Mouse (Mus musculus) heart, embryonic 13.5 days (tissue): ENCODE results near the gene Parp16. TPM values are rescaled to one million over a fixed set of nuclear protein-coding genes. Genes with fewer than 3 reads are reported as not detected.
A peak's percentile ranks its signal among the peaks of the same experiment; 100 is the strongest.
"Not testable (repeated sequence)": the region's sequence is repeated elsewhere in the genome, so short reads cannot be mapped to it uniquely, and the experiment has no call there.

Experiments used
- ATAC-seq: fragments of 200-750 bp; cut with Nextera tagmentation; 2 replicates; pipeline ENCODE4 v1.8.0; 2017; ENCODE audit warnings: moderate TSS enrichment; ENCODE audit not compliant: insufficient number of reproducible peaks, low FRiP score, low TSS enrichment; ENCODE audit errors: extremely low read depth
- H3K27ac ChIP-seq: fragments of 300-500 bp; sonication (generic); replicated peaks from 2 replicates; pipeline ENCODE4 v1.5.1; 2015; ENCODE audit warnings: moderate library complexity, mild to moderate bottlenecking, inconsistent platforms
- H3K27me3 ChIP-seq: fragments of 300-500 bp; sonication (generic); replicated peaks from 2 replicates; pipeline ENCODE4 v1.6.1; 2015; ENCODE audit warnings: mild to moderate bottlenecking, inconsistent platforms
- H3K36me3 ChIP-seq: fragments of 300-500 bp; sonication (generic); 2 replicates; pipeline ENCODE4 v1.6.1; 2015; ENCODE audit warnings: mild to moderate bottlenecking, inconsistent platforms
- H3K4me1 ChIP-seq: fragments of 300-500 bp; sonication (generic); 2 replicates; pipeline ENCODE4 v1.6.1; 2015; ENCODE audit warnings: inconsistent platforms
- H3K4me2 ChIP-seq: fragments of 300-500 bp; sonication (generic); 2 replicates; pipeline ENCODE4 v1.6.1; 2015; ENCODE audit warnings: inconsistent platforms, mild to moderate bottlenecking, moderate library complexity
- H3K4me3 ChIP-seq: fragments of 300-500 bp; sonication (generic); 2 replicates; pipeline ENCODE4 v1.5.1; 2015; ENCODE audit warnings: moderate library complexity, mild to moderate bottlenecking, inconsistent platforms
- H3K9ac ChIP-seq: fragments of 300-500 bp; sonication (generic); 2 replicates; pipeline ENCODE4 v1.6.1; 2015; ENCODE audit warnings: inconsistent platforms, mild to moderate bottlenecking, moderate library complexity
- H3K9me3 ChIP-seq: fragments of 300-500 bp; sonication (generic); 2 replicates; pipeline ENCODE4 v1.6.1; 2016; ENCODE audit warnings: inconsistent platforms
- WGBS: fragments of 180-500 bp; shearing (Covaris S2); methylation state at CpG from one replicate; pipeline ENCODE4 v1.1.7; 2015; ENCODE audit warnings: mixed read lengths; 5-methylcytosine and 5-hydroxymethylcytosine counted together
- polyA plus RNA-seq: library from polyadenylated mRNA; unstranded; fragments of >200 nt; fragmentation: Nextera tagmentation; extraction: Ambion mirVana; gene quantifications from 2 replicates; pipeline ENCODE4 v1.2.1, GENCODE M21; 2015

Parp16 gene
- polyA plus RNA-seq, 1 experiment from 2014 or later: 4.5 TPM

DNA sequence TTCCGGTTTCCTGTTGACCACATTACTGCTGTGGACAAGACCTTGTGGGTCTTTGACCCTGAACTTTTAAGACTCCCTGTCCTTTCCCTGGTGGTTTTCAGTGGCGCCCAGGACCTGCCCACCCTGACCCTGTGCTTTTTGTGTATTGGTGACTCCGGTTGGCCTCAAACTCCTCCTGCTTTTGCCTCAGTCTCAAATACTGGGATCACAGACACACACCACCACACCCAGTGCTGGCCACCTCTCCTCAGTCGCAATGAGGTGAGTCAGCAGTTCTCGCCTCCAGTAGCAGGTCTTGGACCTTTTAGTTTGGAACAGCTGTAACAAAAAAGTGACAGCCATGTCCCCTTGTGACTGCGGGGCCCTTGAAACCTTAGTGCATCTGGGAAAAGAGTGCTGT lies 2.7 kb downstream of the Parp16 start:
- WGBS: 74% methylated on average over 6 of the region's 6 CpGs
- Histone ChIP-seq H3K4me2 (no peak overlapping the region), H3K9ac (no peak overlapping the region), H3K4me3 (no peak overlapping the region), H3K27me3 (no peaks in the 10 kb centered on the region), H3K27ac (no peak overlapping the region), H3K36me3 (no peaks in the 10 kb centered on the region), H3K9me3 (no peaks in the 10 kb centered on the region), H3K4me1 (peaks cover 40% of the 10 kb centered on the region)
- no peak; the same call in 1 of the 2 replicates for ATAC-seq

DNA sequence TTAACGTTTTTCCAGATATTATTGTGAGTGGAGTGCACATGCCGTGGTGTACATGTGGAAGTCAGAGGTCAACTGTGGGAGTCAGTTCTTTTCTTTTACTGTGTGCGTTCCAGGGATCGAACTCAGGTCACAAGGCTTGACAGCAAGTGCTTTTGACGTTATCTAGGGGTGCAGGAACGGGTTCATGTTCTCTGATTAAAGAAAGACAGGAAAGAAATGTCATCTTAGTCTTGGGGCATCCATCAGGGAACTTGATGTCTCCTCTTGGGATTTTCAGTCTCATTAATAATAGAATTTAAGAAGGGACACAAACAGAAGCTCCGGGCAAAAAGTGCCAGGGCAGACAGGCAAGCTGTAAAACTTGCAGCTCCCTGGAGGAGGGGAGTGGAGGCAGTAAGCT lies 4.6 kb downstream of the Parp16 start:
- Histone ChIP-seq H3K9ac (peak overlapping the region; percentile 20; the same call in 1 of the 2 replicates), H3K4me1 (peaks cover 33% of the 10 kb centered on the region), H3K4me2 (no peak overlapping the region), H3K9me3 (no peaks in the 10 kb centered on the region), H3K27ac (peak overlapping the region; percentile 33), H3K27me3 (no peaks in the 10 kb centered on the region), H3K36me3 (no peaks in the 10 kb centered on the region), H3K4me3 (no peak overlapping the region)
- WGBS: 49% methylated on average over 7 of the region's 7 CpGs
- ATAC-seq: no peak

DNA sequence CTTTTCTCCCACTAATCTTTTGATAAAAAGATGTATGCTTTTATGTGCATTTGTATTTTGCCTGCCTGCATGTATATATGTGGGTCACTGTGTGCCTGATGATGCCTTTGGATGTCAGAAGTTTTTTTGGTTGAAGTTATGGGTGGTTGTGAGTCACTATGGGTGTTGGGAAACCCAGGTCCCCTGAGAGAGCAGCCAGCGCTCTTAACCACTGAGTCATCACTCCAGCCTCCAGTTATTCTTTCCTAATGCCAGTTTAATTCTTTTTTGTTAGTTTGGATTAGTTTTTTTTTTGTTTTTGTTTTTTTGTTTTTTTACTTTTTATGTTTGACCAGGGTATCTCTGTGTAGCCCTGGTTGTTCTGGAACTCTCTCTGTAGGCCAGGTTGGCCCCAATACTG lies 5.5 kb downstream of the Parp16 start:
- no peaks in the 10 kb centered on the region for H3K9me3 ChIP-seq
- H3K9ac ChIP-seq: no peak overlapping the region
- no peaks in the 10 kb centered on the region for H3K27me3 ChIP-seq
- H3K4me1 ChIP-seq: peaks cover 24% of the 10 kb centered on the region
- H3K4me3 ChIP-seq: no peak overlapping the region
- ATAC-seq: no peak
- no peak overlapping the region for H3K4me2 ChIP-seq
- H3K27ac ChIP-seq: peak overlapping the region; percentile 33
- WGBS: 74% methylated on average over 1 of the region's 1 CpGs
- H3K36me3 ChIP-seq: no peaks in the 10 kb centered on the region

DNA sequence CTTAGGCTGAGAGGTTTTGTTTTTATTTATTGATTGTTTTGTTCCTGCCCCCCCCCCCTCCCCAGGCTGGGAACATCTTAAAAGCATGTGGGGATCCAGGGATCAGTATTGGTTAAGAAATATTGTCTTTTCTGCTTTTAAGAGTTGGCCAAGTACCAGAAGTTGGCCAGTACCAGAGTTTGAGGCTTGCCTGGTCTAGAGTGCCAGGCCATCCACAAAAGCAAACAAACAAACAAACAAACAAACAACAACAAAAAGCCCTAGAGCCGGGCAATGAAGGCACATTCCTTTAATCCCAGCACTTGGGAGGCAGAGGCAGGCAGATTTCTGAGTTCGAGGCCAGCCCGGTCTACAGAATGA lies 5.8 kb downstream of the Parp16 start:
- no peak for ATAC-seq
- Histone ChIP-seq H3K4me2 (no peak overlapping the region), H3K9me3 (no peaks in the 10 kb centered on the region), H3K27ac (peak overlapping the region; percentile 69), H3K36me3 (no peaks in the 10 kb centered on the region), H3K27me3 (no peaks in the 10 kb centered on the region), H3K9ac (no peak overlapping the region), H3K4me3 (no peak overlapping the region), H3K4me1 (peaks cover 20% of the 10 kb centered on the region)
- 36% methylated on average over 3 of the region's 3 CpGs for WGBS

DNA sequence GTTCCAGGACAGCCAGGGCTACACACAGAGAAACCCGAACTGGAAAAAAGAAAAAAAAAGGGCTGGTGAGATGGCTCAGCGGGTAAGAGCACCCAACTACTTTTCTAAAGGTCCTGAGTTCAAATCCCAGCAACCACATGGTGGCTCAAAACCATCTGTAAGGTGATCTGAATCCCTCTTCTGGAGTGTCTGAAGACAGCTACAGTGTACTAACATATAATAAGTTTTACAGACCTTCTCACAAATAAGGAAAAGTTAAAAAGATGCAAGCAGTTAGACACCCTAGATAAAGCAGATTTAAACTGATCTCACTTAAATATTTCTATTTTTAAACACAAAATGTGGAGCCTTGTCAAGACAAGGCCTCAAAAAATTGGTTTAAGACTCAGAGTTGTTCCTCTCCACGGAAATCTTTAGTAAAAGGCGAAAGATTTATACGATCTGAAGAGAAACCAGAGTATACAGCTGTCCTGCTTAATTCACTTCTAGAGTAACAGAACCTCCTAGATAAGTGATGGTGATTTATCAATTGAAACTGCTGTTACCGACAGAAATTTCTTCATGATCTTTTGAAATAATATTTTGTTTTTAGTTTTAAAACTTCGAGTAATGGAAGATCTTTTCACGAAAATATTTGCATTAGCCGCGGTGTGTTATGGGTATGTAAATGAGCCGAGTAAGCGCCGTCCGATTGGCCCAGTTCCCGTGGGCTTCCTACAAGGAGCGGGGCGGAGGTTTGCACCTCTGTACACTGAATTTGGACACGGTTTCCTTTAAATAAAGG lies 6.4 kb downstream of the Parp16 start:
- 2% methylated on average over 18 of the region's 18 CpGs for WGBS
- no peaks in the 10 kb centered on the region for H3K9me3 ChIP-seq

DNA sequence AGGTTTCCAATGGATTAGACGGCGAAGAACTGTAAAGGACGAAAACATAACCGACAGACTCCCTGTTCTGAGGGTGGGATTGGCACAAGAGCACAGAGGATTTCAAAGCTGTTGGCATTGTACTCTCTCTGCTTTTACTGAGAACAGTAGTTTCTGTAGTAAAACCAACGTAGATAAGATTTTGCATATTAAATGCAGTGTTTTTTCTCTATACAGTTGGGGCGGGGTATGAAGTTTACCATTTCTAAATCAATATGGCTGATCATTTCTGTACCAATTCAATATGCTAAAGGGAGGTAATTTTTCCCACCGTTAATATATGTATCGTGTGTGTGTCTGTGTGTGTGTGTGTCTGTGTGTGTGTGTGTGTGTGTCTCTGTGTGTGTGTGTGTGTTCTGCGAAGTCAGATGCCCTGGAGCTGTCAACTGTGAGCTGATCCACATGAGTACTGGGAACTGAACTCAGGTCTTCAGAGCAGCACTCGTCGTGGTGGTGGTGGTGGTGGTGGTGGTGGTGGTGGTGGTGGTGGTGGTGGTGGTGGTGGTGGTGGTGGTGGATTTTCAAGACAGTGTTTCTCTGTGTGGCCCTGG lies 7.1 kb downstream of the Parp16 start:
- peak overlapping the region; percentile 77 for H3K4me2 ChIP-seq
- H3K4me1 ChIP-seq: peaks cover 13% of the 10 kb centered on the region
- H3K9me3 ChIP-seq: peaks cover 4% of the 10 kb centered on the region; the same call in 1 of the 2 replicates
- no peak for ATAC-seq
- no peaks in the 10 kb centered on the region for H3K27me3 ChIP-seq
- H3K9ac ChIP-seq: peak overlapping the region; percentile 84
- peak overlapping the region; percentile 54 for H3K4me3 ChIP-seq
- H3K27ac ChIP-seq: peak overlapping the region; percentile 69
- no peaks in the 10 kb centered on the region for H3K36me3 ChIP-seq
- WGBS: 25% methylated on average over 11 of the region's 11 CpGs

More for the DNA sequence above, 6.4 kb downstream of the Parp16 start:
- Histone ChIP-seq H3K4me3 (peak overlapping the region; percentile 54), H3K4me2 (peak overlapping the region; percentile 77), H3K27ac (peak overlapping the region; percentile 69), H3K9ac (peak overlapping the region; percentile 84), H3K4me1 (peaks cover 17% of the 10 kb centered on the region), H3K27me3 (no peaks in the 10 kb centered on the region), H3K36me3 (no peaks in the 10 kb centered on the region)
- peak; percentile 87 for ATAC-seq

DNA sequence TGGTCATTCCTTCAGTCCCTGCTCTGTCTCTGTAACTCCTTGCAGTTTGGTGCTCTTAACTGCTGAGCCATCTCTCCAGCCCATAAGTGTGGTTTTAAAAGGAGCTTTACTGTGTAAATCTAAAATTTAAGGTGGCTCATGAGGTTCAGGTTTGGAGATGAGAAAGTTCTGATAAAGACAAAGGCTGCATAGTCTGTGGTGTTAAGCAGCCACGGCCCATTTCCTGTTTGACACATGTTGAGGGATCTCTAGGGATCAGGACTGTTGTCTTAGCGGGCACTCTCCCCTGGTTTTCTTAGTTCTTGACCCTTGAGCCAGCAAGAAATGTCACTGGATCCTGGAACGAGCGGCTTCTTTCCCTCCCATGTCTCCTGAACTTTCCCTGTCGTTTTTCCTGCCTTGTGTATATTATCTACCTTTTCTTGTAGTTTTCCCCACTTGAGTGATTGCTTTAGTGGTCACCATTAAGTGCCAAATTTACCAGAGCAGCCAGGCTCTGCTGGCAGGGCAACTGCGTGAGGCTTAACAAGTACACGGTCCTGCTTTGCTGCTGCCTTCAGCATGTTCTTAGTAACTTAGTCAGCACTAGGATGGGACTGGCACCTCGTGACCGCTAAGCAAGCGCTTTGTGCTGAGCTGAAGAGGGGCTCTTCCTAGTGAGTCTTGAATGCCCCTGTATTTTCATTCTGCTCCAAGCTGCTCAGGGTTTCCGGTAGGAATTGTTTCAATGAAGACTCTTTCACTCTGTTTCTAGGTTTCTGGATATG lies 10.1 kb downstream of the Parp16 start:
- no peak overlapping the region for H3K4me2 ChIP-seq
- ATAC-seq: no peak
- 0 out of 2 replicates have a peak, but pooled peaks cover 1% of the 10 kb centered on the region for H3K4me1 ChIP-seq
- H3K9ac ChIP-seq: no peak overlapping the region
- H3K36me3 ChIP-seq: no peaks in the 10 kb centered on the region
- H3K27me3 ChIP-seq: no peaks in the 10 kb centered on the region
- 58% methylated on average over 11 of the region's 11 CpGs for WGBS
- peaks cover 11% of the 10 kb centered on the region; the same call in 1 of the 2 replicates for H3K9me3 ChIP-seq
- H3K4me3 ChIP-seq: no peak overlapping the region
- no peak overlapping the region for H3K27ac ChIP-seq

DNA sequence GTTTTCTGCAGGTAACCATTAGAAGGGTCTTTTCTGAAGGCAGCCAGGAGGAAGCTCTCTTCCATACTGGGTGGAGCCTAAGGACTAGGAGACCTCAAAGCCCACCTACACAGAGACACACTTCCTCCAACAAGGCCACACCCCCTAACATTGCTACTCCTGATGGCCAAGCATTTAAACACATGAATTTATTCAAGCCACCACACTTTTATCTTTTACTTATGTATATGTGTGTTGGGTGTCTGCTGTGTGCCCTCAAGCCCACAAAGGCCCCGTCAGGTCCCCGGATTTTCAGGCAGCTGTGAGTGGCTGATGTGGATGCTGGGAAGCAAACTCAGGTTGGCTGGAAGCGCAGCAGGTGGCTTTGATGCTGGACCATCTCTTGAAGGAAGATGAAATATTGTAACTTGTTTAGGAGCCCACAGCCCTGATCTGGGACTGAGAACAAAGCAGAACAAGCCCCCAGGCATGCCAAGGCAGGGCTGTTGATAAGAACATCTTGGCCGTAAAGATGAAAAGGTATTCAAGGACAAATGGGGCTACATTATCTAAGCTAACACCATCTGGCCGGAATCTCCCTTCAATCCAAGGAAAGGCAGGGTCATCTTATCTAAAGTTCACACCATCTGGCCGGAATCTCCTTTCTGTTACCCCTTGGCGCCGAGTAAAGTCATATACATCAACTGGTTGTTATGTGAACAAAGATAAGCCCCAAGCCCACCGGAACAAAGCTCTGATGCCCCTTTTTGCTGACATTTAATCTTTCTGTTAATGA lies 12.1 kb downstream of the Parp16 start:
- not testable (repeated sequence) for H3K27ac ChIP-seq, H3K4me1 ChIP-seq, H3K9ac ChIP-seq, H3K4me2 ChIP-seq, H3K36me3 ChIP-seq, H3K4me3 ChIP-seq, H3K27me3 ChIP-seq, ATAC-seq
- WGBS: 67% methylated on average over 9 of the region's 9 CpGs
- H3K9me3 ChIP-seq: peaks cover 11% of the 10 kb centered on the region; the same call in 1 of the 2 replicates

DNA sequence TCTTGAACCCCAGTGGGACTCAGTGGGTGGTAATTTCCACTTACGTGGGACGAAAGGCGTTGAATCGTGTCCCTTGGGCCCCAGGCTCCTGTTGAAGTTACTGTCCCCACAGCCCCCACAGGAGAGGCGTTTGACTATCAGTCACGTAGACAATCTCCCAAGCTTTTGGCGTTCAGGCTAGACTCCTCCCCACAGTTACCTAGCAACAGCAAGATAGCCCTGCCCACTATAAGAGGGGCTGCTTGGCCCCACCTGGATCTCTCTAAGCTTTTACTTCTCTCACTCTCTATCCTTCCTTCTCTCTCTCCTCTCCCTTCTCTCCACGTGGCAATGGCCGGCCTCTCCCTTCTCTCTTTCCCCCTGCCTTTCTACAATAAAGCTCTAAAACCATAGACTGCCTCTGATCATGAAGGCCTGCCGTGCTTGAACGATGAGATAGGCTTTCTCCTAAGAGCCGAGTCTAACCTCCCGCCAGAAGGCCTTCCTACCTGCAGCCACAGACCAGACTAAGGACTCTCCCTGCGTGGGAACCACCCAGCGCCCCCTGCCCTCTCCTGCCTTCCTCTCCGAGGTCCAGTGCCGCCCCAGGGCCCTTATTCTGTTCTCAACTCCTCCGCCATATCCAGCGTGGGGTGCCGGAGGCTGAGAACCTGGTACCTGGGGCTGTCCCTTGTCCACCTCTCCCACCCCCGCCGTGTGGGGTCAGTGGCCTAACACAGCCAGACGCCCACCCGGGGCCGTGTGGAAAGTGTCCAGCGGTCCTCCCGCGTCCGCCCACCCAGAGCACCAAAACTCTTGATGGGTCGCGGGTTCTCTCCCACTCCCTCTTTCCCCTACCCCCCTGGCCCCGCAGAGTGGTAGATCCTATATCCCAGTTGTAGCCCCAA lies 13.4 kb downstream of the Parp16 start:
- Histone ChIP-seq H3K27me3 (no peaks in the 10 kb centered on the region), H3K4me3 (no peak overlapping the region), H3K9me3 (peaks cover 11% of the 10 kb centered on the region; the same call in 1 of the 2 replicates), H3K36me3 (no peaks in the 10 kb centered on the region), H3K27ac (no peak overlapping the region), H3K9ac (no peak overlapping the region), H3K4me1 (no peaks in the 10 kb centered on the region), H3K4me2 (no peak overlapping the region)
- 84% methylated on average over 32 of the region's 32 CpGs for WGBS
- no peak for ATAC-seq

DNA sequence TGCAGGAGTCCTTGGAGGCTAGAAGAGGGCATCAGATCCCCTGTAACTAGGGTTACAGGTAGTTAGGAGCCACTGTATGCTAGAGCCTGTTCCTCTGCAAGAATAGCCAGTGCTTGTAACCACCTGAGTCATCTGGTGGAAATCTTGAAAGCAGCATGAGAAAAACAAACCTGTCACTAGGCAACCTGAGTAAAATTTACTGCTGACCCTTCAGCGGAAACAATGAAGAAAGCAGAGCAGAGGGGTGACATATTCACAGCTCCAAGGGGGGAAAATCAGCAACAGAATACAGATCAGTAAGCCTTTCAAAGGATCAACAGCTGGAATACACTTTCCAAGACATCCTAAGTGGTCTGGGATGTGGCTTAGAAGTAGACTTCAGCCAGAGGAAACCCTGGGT lies 16.4 kb downstream of the Parp16 start:
- 58% methylated on average over 1 of the region's 1 CpGs for WGBS
- Histone ChIP-seq H3K9ac (no peak overlapping the region), H3K36me3 (no peaks in the 10 kb centered on the region), H3K27me3 (no peaks in the 10 kb centered on the region), H3K4me2 (no peak overlapping the region), H3K27ac (no peak overlapping the region), H3K4me1 (peaks cover 17% of the 10 kb centered on the region), H3K4me3 (no peak overlapping the region), H3K9me3 (peaks cover 11% of the 10 kb centered on the region; the same call in 1 of the 2 replicates)
- no peak for ATAC-seq
